Mouse (Mus musculus): Measurements from ENCODE around the gene Pxdn. TPM values are rescaled to one million over a fixed set of nuclear protein-coding genes. Genes with fewer than 3 reads are reported as not detected.

Pxdn gene
- polyA plus RNA-seq, 1 experiment from 2014 or later: 71.4 TPM

DNA sequence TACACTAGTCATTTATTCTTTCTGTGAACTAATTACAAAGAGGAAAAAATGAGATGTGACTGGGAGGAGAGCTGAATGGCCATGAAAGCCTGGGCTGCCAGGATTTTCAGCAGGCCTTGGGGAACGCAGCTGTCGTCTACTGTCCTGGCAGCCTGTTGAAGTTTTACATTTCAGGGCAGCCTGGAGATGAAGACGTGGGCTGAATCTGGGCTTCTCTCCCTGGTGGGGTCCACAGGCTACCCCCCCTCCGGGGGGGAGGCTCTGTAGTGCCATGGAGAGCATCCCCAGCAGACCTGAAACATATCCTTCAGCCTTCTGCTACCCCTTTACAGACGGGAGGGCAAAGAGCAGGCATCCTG, 66.9 kb downstream of the Pxdn start:
- Histone ChIP-seq H3K27ac (peak overlapping the region; percentile 3; the same call in 1 of the 2 replicates), H3K4me3 (no peak overlapping the region), H3K9me3 (no peaks in the 10 kb centered on the region), H3K27me3 (ENCODE audit: insufficient read depth, poor library complexity, severe bottlenecking) (no peaks in the 10 kb centered on the region), H3K4me1 (replicated peaks) (no peaks in the 10 kb centered on the region), H3K36me3 (peaks cover 97% of the 10 kb centered on the region)
- no peak for DNase-seq (ENCODE audit: low spot score)
- 88% methylated on average over 5 of the region's 5 CpGs for WGBS

- H3K27me3 ChIP-seq (ENCODE audit: insufficient read depth, poor library complexity, severe bottlenecking): no peaks in the 10 kb centered on the region
- no peak overlapping the region for H3K4me3 ChIP-seq
- 80% methylated on average over 9 of the region's 9 CpGs for WGBS
- H3K36me3 ChIP-seq: peaks cover 97% of the 10 kb centered on the region
- no peaks in the 10 kb centered on the region for H3K4me1 ChIP-seq (replicated peaks)
- no peak overlapping the region for H3K27ac ChIP-seq
- no peaks in the 10 kb centered on the region for H3K9me3 ChIP-seq
- DNase-seq (ENCODE audit: low spot score): no peak
Observed at GRCm38 (mm10) chr12:30006586-30006985, 69.2 kb downstream of the Pxdn start.

- no peak overlapping the region for H3K27ac ChIP-seq
- H3K9me3 ChIP-seq: no peaks in the 10 kb centered on the region
- H3K27me3 ChIP-seq (ENCODE audit: insufficient read depth, poor library complexity, severe bottlenecking): no peaks in the 10 kb centered on the region
- H3K4me1 ChIP-seq (replicated peaks): no peaks in the 10 kb centered on the region
- 91% methylated on average over 5 of the region's 5 CpGs for WGBS
- no peak overlapping the region for H3K4me3 ChIP-seq
- DNase-seq (ENCODE audit: low spot score): no peak
- peaks cover 97% of the 10 kb centered on the region for H3K36me3 ChIP-seq
Observed at GRCm38 (mm10) chr12:30008741-30009140, 71.3 kb downstream of the Pxdn start.

DNA sequence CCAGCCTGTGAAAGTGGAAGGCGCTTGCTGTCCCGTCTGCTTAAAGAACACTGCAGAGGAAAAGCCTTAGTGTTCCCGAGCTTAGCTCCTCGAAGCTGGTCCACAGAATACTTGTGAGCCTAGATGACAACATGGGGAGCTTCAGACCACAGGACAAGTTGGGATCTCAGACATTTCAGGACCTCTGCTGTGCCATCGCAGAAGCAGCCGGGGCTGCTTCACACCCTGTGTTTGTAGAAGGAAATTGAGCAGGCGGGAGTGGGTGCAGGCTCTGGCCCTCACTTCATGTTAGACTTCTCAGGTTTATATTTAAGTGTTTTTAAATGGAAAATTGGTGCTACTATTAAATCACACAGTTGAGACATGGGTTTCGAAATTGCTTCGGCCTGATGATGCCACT, 78.1 kb downstream of the Pxdn start:
- Histone ChIP-seq H3K9me3 (no peaks in the 10 kb centered on the region), H3K4me1 (replicated peaks) (no peaks in the 10 kb centered on the region), H3K4me3 (no peak overlapping the region), H3K27me3 (ENCODE audit: insufficient read depth, poor library complexity, severe bottlenecking) (no peaks in the 10 kb centered on the region), H3K36me3 (peaks cover 93% of the 10 kb centered on the region), H3K27ac (no peak overlapping the region)
- DNase-seq (ENCODE audit: low spot score): no peak
- WGBS: 94% methylated on average over 9 of the region's 9 CpGs

DNA sequence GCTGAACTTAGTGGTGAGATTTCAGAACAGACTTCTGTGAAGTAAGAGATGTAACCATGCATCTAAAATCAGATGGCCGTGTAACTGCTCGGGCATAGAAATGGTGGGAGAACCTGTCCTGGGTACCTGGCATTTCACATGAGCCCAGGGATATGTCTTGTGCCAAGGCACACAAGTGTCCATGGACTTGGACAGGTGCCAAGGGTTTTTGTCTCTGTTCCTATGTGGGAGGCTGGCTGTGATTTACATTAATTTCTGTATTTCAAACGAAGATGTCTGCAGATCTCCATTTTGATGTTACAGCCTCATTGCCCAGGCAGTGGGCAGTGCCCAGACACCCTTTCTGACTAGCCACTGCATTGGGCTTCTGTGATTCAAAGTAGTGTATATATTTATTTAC, 79.7 kb downstream of the Pxdn start:
- Histone ChIP-seq H3K27ac (no peak overlapping the region), H3K4me1 (replicated peaks) (no peaks in the 10 kb centered on the region), H3K9me3 (no peaks in the 10 kb centered on the region), H3K27me3 (ENCODE audit: insufficient read depth, poor library complexity, severe bottlenecking) (no peaks in the 10 kb centered on the region), H3K36me3 (peaks cover 87% of the 10 kb centered on the region), H3K4me3 (no peak overlapping the region)
- 90% methylated on average over 3 of the region's 3 CpGs for WGBS
- DNase-seq (ENCODE audit: low spot score): no peak

DNA sequence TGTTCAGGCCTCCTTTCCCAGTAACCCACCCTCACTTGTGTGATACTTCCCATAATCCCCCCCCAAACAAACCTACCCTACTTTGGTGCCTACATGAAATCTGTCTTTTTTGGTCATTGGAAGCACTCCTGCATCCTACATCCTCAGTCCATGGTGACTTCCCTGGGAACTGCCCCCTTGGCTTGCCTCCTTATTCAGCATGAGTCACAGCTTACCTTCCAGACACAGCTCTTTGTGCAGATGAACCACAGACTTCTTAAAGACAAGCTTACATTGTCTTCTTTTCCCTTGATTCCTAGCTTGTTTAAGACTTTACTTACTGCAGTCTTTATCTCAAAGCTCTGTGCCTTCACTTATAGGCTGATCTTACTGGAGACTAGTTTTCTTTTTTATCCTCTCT, 83.0 kb downstream of the Pxdn start:
- Histone ChIP-seq H3K9me3 (no peaks in the 10 kb centered on the region), H3K27me3 (ENCODE audit: insufficient read depth, poor library complexity, severe bottlenecking) (no peaks in the 10 kb centered on the region), H3K4me3 (no peak overlapping the region), H3K27ac (no peak overlapping the region), H3K4me1 (replicated peaks) (0 out of 2 replicates have a peak, but pooled peaks cover 2% of the 10 kb centered on the region), H3K36me3 (peaks cover 62% of the 10 kb centered on the region)
- DNase-seq (ENCODE audit: low spot score): no peak

DNA sequence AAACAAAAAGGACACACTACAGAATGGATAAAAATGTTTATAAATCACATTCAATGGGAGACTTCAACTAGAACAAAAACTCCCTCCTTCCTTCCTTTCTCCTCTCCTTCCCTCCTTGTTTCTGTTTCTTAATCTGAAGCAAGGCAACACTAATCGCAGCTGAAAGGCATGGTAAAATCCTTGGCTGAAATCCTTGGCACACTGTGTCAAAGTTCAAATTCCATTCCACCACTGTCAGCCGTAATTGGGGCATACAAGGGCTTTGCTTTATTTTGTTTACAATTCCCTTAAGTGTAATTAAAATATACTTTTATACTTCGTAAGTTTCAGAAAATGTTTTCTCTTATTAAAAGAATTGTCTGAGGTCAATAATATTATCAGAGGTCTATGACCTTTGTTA, 86.1 kb downstream of the Pxdn start:
- no peak for DNase-seq (ENCODE audit: low spot score)
- no peaks in the 10 kb centered on the region for H3K27me3 ChIP-seq (ENCODE audit: insufficient read depth, poor library complexity, severe bottlenecking)

DNA sequence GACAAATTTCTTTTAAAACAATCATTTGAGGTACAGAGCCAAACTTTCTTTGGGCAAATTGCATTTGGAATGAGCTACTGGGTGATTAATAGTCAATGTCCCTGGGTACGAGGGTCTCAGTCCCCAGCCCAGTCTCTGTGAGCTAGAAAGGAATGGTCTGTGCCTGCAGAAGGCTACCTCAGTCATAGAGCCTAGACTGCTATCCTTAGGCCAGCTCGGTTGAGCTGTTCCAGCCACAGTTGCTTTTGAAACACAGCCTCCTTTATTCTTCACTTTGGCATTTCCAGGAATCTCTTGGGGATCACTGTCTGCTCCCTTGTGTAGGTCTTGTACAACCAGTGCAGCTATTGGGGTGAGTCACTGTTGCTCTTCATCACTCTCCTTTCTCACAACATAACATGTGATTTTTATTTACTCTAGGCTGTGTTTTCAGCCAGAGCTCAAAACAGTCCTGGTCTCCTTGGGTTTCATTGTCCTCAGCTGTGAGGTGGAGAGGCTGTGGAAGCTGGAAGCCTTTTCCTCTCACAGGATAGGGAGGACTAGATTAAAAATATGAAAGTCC, 86.9 kb downstream of the Pxdn start:
- Histone ChIP-seq H3K9me3 (no peaks in the 10 kb centered on the region), H3K27ac (no peak overlapping the region), H3K27me3 (ENCODE audit: insufficient read depth, poor library complexity, severe bottlenecking) (no peaks in the 10 kb centered on the region), H3K4me1 (replicated peaks) (0 out of 2 replicates have a peak, but pooled peaks cover 2% of the 10 kb centered on the region), H3K36me3 (peaks cover 24% of the 10 kb centered on the region), H3K4me3 (no peak overlapping the region)
- DNase-seq (ENCODE audit: low spot score): no peak
- 73% methylated on average over 2 of the region's 2 CpGs for WGBS

More for the DNA sequence above, 86.1 kb downstream of the Pxdn start:
- no peaks in the 10 kb centered on the region for H3K9me3 ChIP-seq
- no peak overlapping the region for H3K4me3 ChIP-seq
- H3K4me1 ChIP-seq (replicated peaks): 0 out of 2 replicates have a peak, but pooled peaks cover 2% of the 10 kb centered on the region
- H3K36me3 ChIP-seq: peaks cover 33% of the 10 kb centered on the region
- 47% methylated on average over 3 of the region's 3 CpGs for WGBS
- H3K27ac ChIP-seq: no peak overlapping the region

DNA sequence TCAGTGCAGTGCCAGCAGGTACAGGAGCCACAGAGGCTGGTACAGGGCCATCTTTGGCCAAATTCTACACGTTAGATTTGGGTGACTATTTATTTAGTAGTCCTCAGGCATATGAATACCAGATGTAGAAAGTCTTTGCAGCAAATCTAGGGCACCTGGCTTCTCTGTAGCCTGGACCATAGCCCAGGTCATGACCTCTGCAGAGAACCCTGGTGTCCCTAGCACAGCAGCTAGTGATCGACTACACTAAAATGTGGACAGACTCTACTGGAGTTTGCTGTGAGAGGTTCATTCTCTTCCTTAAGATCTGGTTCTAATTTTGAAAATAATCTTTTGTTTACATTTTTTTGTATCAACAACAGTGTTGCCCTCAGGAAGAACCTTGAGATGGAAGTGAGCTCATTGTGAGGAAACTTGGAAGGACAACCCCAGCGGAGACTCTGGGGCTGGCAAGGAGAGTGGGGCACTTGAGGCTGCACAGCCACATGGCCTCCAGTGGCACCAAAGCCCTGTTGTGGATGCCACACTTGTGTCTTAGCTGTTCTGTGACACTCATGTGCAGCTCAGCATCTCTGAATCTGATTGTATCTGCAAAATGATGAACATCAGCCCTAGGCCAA, 90.4 kb downstream of the Pxdn start:
- H3K27ac ChIP-seq: no peak overlapping the region
- 0 out of 2 replicates have a peak, but pooled peaks cover 2% of the 10 kb centered on the region for H3K4me1 ChIP-seq (replicated peaks)
- DNase-seq (ENCODE audit: low spot score): no peak
- 81% methylated on average over 3 of the region's 3 CpGs for WGBS
- no peaks in the 10 kb centered on the region for H3K9me3 ChIP-seq
- no peak overlapping the region for H3K4me3 ChIP-seq
- no peaks in the 10 kb centered on the region for H3K27me3 ChIP-seq (ENCODE audit: insufficient read depth, poor library complexity, severe bottlenecking)
- H3K36me3 ChIP-seq: peaks cover 2% of the 10 kb centered on the region; the same call in 1 of the 2 replicates

GRCm38 (mm10) chr12:30029111-30029510, 91.7 kb downstream of the Pxdn start:
- no peaks in the 10 kb centered on the region for H3K9me3 ChIP-seq
- DNase-seq (ENCODE audit: low spot score): no peak
- no peak overlapping the region for H3K4me3 ChIP-seq
- H3K4me1 ChIP-seq (replicated peaks): no peaks in the 10 kb centered on the region
- no peaks in the 10 kb centered on the region for H3K36me3 ChIP-seq
- no peaks in the 10 kb centered on the region for H3K27me3 ChIP-seq (ENCODE audit: insufficient read depth, poor library complexity, severe bottlenecking)
- WGBS: 96% methylated on average over 1 of the region's 1 CpGs
- no peak overlapping the region for H3K27ac ChIP-seq

GRCm38 (mm10) chr12:30030571-30030970, 93.2 kb downstream of the Pxdn start:
- Histone ChIP-seq H3K27me3 (ENCODE audit: insufficient read depth, poor library complexity, severe bottlenecking) (no peaks in the 10 kb centered on the region), H3K4me3 (no peak overlapping the region), H3K36me3 (no peaks in the 10 kb centered on the region), H3K4me1 (replicated peaks) (peaks cover 3% of the 10 kb centered on the region), H3K27ac (no peak overlapping the region), H3K9me3 (no peaks in the 10 kb centered on the region)
- 83% methylated on average over 5 of the region's 5 CpGs for WGBS
- DNase-seq (ENCODE audit: low spot score): no peak

DNA sequence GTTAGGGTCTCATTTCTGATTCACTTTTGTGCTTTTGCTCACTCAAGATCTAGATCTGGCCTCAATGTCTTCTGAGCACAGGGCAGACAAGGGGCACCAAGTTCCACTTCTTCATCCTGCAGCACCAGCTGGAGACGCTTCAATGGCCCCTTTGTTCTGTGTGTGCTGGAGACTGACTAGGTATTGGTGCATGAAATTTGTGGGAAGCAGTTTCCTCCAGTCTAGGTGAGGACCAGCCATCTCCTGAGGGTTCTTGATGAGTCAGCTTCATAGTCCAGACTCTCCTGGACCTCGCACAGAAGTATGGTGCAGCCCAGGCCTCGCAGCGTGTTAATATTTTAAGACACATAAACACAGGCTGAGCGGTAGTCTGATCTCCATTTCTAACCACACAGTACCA, 97.3 kb downstream of the Pxdn start:
- H3K27ac ChIP-seq: no peak overlapping the region
- no peaks in the 10 kb centered on the region for H3K9me3 ChIP-seq
- peaks cover 20% of the 10 kb centered on the region for H3K4me1 ChIP-seq (replicated peaks)
- H3K27me3 ChIP-seq (ENCODE audit: insufficient read depth, poor library complexity, severe bottlenecking): no peaks in the 10 kb centered on the region
- 90% methylated on average over 5 of the region's 5 CpGs for WGBS
- no peak overlapping the region for H3K4me3 ChIP-seq
- no peak for DNase-seq (ENCODE audit: low spot score)
- no peaks in the 10 kb centered on the region for H3K36me3 ChIP-seq

GRCm38 (mm10) chr12:30035406-30035805, 98.0 kb downstream of the Pxdn start:
- Histone ChIP-seq H3K27me3 (ENCODE audit: insufficient read depth, poor library complexity, severe bottlenecking) (no peaks in the 10 kb centered on the region), H3K4me1 (replicated peaks) (peaks cover 20% of the 10 kb centered on the region), H3K9me3 (no peaks in the 10 kb centered on the region), H3K36me3 (no peaks in the 10 kb centered on the region), H3K4me3 (no peak overlapping the region), H3K27ac (peak overlapping the region; percentile 84; the same call in 1 of the 2 replicates)
- WGBS: 36% methylated on average over 1 of the region's 1 CpGs
- no peak for DNase-seq (ENCODE audit: low spot score)
